Mouse (Mus musculus): ENCODE results near the gene 2010111I01Rik.

DNA sequence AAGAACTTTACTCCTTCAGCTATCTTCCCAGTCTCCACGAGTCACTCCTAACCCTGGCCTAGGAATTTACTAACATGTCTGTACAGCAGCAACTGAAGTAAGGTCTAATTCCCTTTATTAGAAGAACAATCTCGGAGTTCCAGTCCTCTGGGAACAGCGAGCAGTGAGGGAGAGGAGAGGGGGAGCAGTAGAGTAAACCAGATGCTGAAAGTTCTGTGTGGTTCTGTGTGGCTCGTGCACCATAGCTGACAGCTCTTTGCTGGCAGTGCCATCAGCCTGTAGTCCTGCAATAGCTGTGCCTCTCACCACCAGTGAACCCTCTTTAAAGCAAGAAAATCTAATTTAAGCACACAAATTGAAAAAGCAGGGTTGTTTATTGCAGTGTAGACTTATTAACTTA is 324.5 kb downstream of the 2010111I01Rik start:
- TF ChIP-seq CTCF (IDR thresholded peaks at IDR 0.05; ENCODE audit: low read depth, low read length), result no peak
- no peak for TF ChIP-seq POLR2A (IDR thresholded peaks at IDR 0.05; ENCODE audit: borderline replicate concordance, low read depth, low read length)

Data from bone marrow macrophage, adult 2 months (primary cell).